Mouse (Mus musculus): ENCODE measurements around the gene Serpine2. TPM values are rescaled to one million over a fixed set of nuclear protein-coding genes. Genes with fewer than 3 reads are reported as not detected.

Gene Serpine2
- total RNA-seq, 2 experiments from 2014 or later: 30.8 to 39.6 TPM

DNA sequence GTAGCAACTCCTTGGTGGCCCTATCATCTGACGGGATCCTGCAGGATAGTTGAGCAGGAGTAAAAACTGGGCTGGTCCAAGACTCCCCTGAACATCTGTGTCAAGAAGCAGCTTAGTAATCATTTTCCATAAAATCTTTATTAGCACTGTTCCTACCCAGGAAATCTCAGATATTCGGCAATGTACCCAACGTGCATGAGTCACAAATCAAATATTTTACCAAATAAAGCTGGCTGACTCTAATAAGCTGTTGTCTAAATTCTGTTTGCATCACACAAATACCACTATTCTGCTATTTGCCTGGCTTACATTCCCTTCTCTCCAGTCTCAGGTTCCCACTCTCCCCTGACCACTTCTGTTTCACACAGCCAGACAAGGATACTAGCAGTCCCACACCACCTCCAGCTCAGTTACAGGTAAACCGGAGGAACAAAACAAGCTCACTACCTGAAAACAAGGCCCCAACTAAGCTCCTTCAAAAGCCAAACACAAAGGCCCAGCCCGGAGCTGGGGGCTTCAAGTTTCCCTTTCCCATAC, 101.5 kb downstream of the Serpine2 start:
- no peak for ATAC-seq (replicated peaks; ENCODE audit: poor library complexity)

- ATAC-seq (replicated peaks; ENCODE audit: poor library complexity): no peak
These were observed 102.0 kb downstream of the Serpine2 start for GRCm38 (mm10) chr1:79759006-79759405.

DNA sequence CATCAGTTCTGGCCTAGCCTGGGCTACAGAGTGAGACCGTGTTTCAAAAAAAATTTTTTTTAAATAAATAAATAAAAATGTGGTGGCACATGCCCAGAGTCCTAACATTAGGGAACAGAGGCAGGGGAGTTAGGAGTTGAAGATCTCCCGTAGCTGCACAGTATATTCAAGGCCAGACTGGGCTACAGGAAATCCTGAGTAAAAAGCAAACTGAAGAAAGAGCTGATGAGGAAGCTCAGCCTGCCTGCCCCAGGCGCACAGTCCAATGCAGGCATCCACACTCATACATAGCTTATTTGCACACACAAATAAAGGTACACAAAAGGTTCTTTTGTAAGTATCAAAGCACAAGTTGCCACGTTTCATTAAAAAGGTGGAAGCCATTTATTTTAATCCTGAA, 103.4 kb downstream of the Serpine2 start:
- ATAC-seq (replicated peaks; ENCODE audit: poor library complexity): no peak

DNA sequence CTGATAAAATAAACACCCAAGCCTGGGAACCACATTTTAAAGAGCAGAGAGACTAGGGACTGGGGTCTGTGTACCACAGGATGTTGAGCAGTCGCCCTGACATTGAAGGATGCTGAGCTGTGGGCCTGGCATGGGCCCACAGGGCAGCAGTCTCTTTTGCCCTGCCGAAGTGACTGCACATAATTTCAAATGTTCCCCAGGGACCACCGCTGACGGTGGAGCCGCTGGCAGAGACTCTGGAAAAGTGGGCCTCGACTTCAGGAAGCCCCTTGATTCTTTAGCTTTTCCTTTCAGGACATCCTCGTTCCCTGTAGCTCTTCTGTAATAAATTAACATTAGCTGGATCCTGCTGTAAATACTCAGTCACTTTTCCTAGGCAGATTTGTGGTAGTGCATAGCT, 103.8 kb downstream of the Serpine2 start:
- no peak for ATAC-seq (replicated peaks; ENCODE audit: poor library complexity)

GRCm38 (mm10) chr1:79756417-79756816, 104.6 kb downstream of the Serpine2 start:
- ATAC-seq (replicated peaks; ENCODE audit: poor library complexity): no peak

DNA sequence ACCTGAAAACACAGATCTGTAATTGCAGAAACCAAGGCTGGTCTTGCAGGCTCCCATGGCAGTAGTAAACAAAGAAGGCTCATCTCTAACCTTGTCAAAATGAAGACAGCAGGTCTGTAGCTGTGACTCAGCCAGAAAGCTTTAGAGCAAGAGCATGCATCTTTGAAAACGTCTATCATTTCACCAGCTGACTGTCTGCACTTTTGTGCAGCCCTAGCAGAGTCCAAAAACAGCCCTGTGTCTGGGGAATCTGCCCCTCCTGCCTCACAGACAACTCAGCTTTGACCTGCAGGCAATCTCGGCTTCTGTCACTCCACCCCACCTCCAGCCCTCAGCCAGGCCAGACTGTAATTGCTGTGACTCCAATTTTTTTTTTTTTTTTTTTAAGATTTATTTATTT, 105.6 kb downstream of the Serpine2 start:
- ATAC-seq (replicated peaks; ENCODE audit: poor library complexity): no peak

- ATAC-seq (replicated peaks; ENCODE audit: poor library complexity): no peak
These were observed 106.0 kb downstream of the Serpine2 start for GRCm38 (mm10) chr1:79754936-79755335.

DNA sequence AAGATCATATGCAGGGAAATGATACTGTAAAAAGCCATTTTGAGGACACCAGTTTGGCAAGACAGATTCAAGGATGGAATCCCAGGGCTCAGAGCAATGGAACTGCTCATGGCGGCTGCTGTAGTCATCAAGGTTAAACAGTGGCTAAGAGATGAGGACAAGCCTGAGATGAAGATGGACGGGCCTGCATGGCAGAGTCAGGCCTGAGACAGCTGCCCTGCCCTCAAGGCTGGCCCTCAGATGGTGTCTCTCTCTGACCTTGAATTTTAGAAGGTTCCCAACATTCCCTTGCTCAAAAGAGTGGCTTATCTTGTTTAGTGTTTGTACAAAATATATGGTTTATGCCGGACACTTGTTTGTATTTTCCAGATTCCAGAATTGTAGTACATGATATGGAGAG, 107.5 kb downstream of the Serpine2 start:
- no peak for ATAC-seq (replicated peaks; ENCODE audit: poor library complexity)

DNA sequence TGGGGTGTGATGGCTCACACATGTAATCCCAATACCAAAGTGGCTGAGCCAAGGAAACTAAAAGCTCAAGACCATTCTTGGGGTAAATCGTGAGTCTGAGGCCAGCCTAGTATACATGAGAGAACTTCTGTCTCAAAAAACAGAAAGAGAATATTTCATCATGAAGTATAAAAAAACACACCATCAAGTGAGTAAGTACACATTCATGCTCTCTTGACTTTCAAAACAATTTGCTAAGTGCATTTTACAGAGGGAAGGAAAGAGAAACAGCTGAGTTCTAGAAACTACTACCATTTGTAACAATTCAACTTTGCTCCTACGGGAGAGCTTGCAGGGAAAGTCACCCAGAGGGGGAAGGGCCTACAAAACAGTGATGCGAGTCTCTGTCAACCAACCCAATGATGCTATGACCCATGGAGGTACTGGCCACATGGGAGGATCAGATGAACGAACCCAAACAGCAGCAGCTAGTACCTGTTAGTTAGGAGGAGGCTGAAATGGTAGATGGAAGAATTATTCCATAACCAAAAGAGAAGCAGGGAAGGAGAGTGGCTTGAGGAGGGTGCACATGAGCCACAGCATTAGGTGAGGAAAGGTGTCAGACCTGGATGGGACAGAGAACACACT, 108.2 kb downstream of the Serpine2 start:
- ATAC-seq (replicated peaks; ENCODE audit: poor library complexity): no peak

DNA sequence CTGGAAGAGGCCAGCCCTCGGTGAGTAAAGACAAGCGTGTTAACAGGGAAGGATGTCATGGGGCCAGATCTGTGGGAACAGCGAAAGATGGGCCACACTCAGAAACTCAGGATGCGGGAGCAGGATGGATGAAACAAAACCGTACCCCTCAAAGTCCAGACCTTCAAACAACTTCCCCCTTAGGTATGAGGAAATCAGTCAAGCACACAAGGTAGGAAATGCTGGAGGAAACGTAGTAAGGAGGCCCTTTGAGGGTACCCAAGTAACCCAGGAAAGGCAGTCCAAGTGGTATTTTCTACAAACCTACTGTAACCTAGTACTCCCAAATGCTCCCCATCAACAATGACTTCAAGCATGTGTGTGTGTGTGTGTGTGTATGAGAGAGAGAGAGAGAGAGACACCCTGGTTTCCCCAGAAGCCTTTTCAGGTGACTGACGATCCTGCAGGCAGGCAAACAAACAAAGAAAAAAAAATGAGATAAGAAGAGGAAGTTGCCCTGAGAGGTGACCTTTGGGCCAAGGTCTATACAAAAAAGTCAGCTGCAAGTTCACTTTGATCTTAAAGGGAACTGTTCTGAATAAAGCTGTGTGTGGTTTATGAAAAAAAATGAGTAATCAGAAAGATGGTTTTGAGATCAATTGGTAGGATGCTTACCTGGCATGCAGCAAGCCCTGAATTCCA, 108.8 kb downstream of the Serpine2 start:
- peak; percentile 63 for ATAC-seq (replicated peaks; ENCODE audit: poor library complexity)

GRCm38 (mm10) chr1:79751186-79751585, 109.8 kb downstream of the Serpine2 start:
- peak; percentile 63 for ATAC-seq (replicated peaks; ENCODE audit: poor library complexity)

DNA sequence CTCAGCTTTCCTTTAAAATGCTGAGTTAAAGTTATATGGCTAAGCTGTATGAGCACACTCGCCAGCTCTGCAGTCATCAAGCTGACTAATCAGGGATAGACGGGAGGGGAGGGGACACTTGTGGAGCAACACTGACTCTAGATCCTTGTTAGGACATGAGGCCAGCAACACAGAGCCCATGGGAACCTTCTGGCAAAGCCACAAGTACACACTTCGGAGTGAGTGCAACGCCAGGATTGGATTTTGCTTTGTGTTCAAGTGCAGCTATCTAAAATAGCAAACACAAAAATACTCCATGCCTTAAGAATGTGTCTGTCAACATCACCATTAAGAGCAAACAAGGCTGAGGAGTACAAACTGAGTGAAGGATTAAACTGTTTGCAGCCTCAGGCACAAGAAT, 114.9 kb downstream of the Serpine2 start:
- no peak for ATAC-seq (replicated peaks; ENCODE audit: poor library complexity)

Other genes starting within 250 kb of the Serpine2 start
- gene Ap1s3, start 189.2 kb downstream of the Serpine2 start, total RNA-seq (2015): 16.8 and 19.7 TPM in 2 replicates
- 2.5 and 4.6 TPM in 2 replicates for gene Ap1s3, start 189.2 kb downstream of the Serpine2 start, total RNA-seq (2017)
- gene Mrpl44, start 85.2 kb downstream of the Serpine2 start, total RNA-seq (2015): 50.8 and 55.8 TPM in 2 replicates
- 57.3 and 68.7 TPM in 2 replicates for gene Mrpl44, start 85.2 kb downstream of the Serpine2 start, total RNA-seq (2017)
- 24.9 and 25.8 TPM in 2 replicates for gene Wdfy1, start 85.0 kb downstream of the Serpine2 start, total RNA-seq (2015)
- gene Wdfy1, start 85.0 kb downstream of the Serpine2 start, total RNA-seq (2017): 11.6 and 16.1 TPM in 2 replicates

All from megakaryocyte progenitor cell, adult 5-6 weeks (primary cell).